Mouse (Mus musculus): ENCODE data around the gene L2hgdh. TPM values are rescaled to one million over a fixed set of nuclear protein-coding genes. Genes with fewer than 3 reads are reported as not detected.

Gene L2hgdh
- total and polyA plus RNA-seq, 3 experiments = 18.3 to 31.6 TPM; not detected in 1

DNA sequence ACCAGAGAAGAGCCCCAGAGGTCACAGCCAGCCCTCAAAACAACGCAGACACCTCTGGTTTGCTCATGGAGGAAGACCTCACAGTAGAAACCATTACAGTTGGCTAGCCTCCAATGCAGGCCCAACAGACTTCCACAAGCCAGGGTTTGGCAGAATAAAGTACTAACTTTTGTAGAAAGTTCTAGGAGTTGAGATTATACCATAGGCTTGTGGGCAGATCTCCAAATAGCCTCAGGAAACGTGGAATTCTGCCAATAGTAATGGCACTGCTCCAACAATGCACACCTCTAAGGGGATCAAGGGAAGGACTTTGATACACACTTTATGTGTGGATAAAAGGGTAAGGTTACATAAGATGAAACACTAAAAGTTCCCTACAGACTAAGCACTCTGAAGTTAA lies 36.3 kb downstream of the L2hgdh start:
- Histone ChIP-seq H3K36me3 (ENCODE audit: control insufficient read depth in 1 of 2, insufficient read depth in 2 of 2, low read length in 2 of 2) (peaks cover 0 to 2% of the 10 kb centered on the region in 2 experiments; a peak in 1 of 4 replicates), H3K4me3 (ENCODE audit: control insufficient read depth in 1 of 2, insufficient read depth in 1 of 2, low read depth in 2 of 2, low read length in 2 of 2) (no peak overlapping the region), H3K4me1 (ENCODE audit: control insufficient read depth in 1 of 2, insufficient read depth in 2 of 2, low read length in 2 of 2) (peaks cover 0 to 9% of the 10 kb centered on the region in 2 experiments; a peak in 2 of 4 replicates), H3K79me2 (ENCODE audit: control insufficient read depth, insufficient read depth, low read length, poor library complexity) (no peaks in the 10 kb centered on the region), H3K27me3 (ENCODE audit: control insufficient read depth in 1 of 2, insufficient read depth in 2 of 2, low read length in 2 of 2) (no peaks in the 10 kb centered on the region), H3K27ac (ENCODE audit: control insufficient read depth, low read depth, low read length) (no peak overlapping the region), H3K9ac (ENCODE audit: control insufficient read depth, low read depth, low read length, poor library complexity, severe bottlenecking) (no peak overlapping the region), H3K9me3 (replicated peaks; ENCODE audit: insufficient read depth, low read length) (no peaks in the 10 kb centered on the region)
- DNase-seq (ENCODE audit: low read depth, low spot score) = peak; percentile 37
- TF ChIP-seq MYB (IDR thresholded peaks at IDR 0.05; ENCODE audit: low read depth, low read length) (no peak), SIN3A (IDR thresholded peaks at IDR 0.05; ENCODE audit: low read length) (no peak), EP300 (IDR thresholded peaks at IDR 0.05; ENCODE audit: low read depth in 1 of 2, low read length in 2 of 2) (0 out of 4 replicates have a peak, but pooled peaks of 1 of the 2 experiments have one; percentile 6), BHLHE40 (IDR thresholded peaks at IDR 0.05; ENCODE audit: borderline replicate concordance, low read depth, low read length) (no peak)

- no peaks in the 10 kb centered on the region for H3K27me3 ChIP-seq (ENCODE audit: control insufficient read depth in 1 of 2, insufficient read depth in 2 of 2, low read length in 2 of 2)
- H3K4me3 ChIP-seq (ENCODE audit: control insufficient read depth in 1 of 2, insufficient read depth in 1 of 2, low read depth in 2 of 2, low read length in 2 of 2) = peak overlapping the region; percentile 30 to 91
- H3K79me2 ChIP-seq (ENCODE audit: control insufficient read depth, insufficient read depth, low read length, poor library complexity) = peaks cover 33% of the 10 kb centered on the region
- peaks cover 9 to 13% of the 10 kb centered on the region in 2 experiments; a peak in 2 of 4 replicates for H3K4me1 ChIP-seq (ENCODE audit: control insufficient read depth in 1 of 2, insufficient read depth in 2 of 2, low read length in 2 of 2)
- peak; percentile 96 for DNase-seq (ENCODE audit: low read depth, low spot score)
- TF ChIP-seq MAFK (IDR thresholded peaks at IDR 0.05; ENCODE audit: borderline replicate concordance, low read depth, low read length) (no peak), ETS1 (IDR thresholded peaks at IDR 0.05; ENCODE audit: low read depth, low read length) (peak; percentile 79), E2F4 (IDR thresholded peaks at IDR 0.05; ENCODE audit: borderline replicate concordance, low read depth, low read length) (no peak), RCOR1 (IDR thresholded peaks at IDR 0.05; ENCODE audit: low read depth, low read length) (no peak), MAX (IDR thresholded peaks at IDR 0.05; ENCODE audit: low read length) (peak; percentile 84), ZNF384 (IDR thresholded peaks at IDR 0.05; ENCODE audit: low read depth, low read length) (peak; percentile 57), SIN3A (IDR thresholded peaks at IDR 0.05; ENCODE audit: low read length) (peak; percentile 79), NELFE (IDR thresholded peaks at IDR 0.05; ENCODE audit: low read depth, low read length) (peak; percentile 48), POLR2A (IDR thresholded peaks at IDR 0.05; ENCODE audit: control insufficient read depth in 1 of 2, insufficient read depth in 1 of 2, low read depth in 1 of 2, low read length in 2 of 2, poor library complexity in 1 of 2) (peak in 1 of 2 experiments; percentile 78; a peak in 2 of 4 replicates), GATA1 (IDR thresholded peaks at IDR 0.05; ENCODE audit: low read depth, low read length) (no peak; the same call in 1 of the 2 replicates), EP300 (IDR thresholded peaks at IDR 0.05; ENCODE audit: low read depth in 1 of 2, low read length in 2 of 2) (no peak), MXI1 (IDR thresholded peaks at IDR 0.05; ENCODE audit: low read depth, low read length) (peak; percentile 77; the same call in 1 of the 2 replicates), BHLHE40 (IDR thresholded peaks at IDR 0.05; ENCODE audit: borderline replicate concordance, low read depth, low read length) (peak; percentile 31; the same call in 1 of the 2 replicates), TBP (IDR thresholded peaks at IDR 0.05; ENCODE audit: low read depth, low read length) (peak; percentile 88), MYC (IDR thresholded peaks at IDR 0.05; ENCODE audit: low read depth, low read length) (peak; percentile 57; the same call in 1 of the 2 replicates), USF1 (IDR thresholded peaks at IDR 0.05; ENCODE audit: low read depth, low read length) (no peak), UBTF (IDR thresholded peaks at IDR 0.05; ENCODE audit: borderline replicate concordance, insufficient read depth, low read depth, low read length) (no peak)
- peak overlapping the region; percentile 71 for H3K27ac ChIP-seq (ENCODE audit: control insufficient read depth, low read depth, low read length)
- H3K36me3 ChIP-seq (ENCODE audit: control insufficient read depth in 1 of 2, insufficient read depth in 2 of 2, low read length in 2 of 2) = peaks cover 0 to 9% of the 10 kb centered on the region in 2 experiments; a peak in 2 of 4 replicates
- H3K9me3 ChIP-seq (replicated peaks; ENCODE audit: insufficient read depth, low read length) = no peaks in the 10 kb centered on the region
- H3K9ac ChIP-seq (ENCODE audit: control insufficient read depth, low read depth, low read length, poor library complexity, severe bottlenecking) = peak overlapping the region; percentile 99
Measured at GRCm38 (mm10) chr12:69683537-69683936, 41.1 kb downstream of the L2hgdh start.
